Mouse (Mus musculus) embryonic facial prominence, embryonic 11.5 days (tissue): ENCODE measurements around the gene Trip13. TPM values are rescaled to one million over a fixed set of nuclear protein-coding genes. Genes with fewer than 3 reads are reported as not detected.

ENCODE experiments used
- ATAC-seq: fragments of 200-750 bp; cut with Nextera tagmentation; replicated peaks from 2 replicates; pipeline ENCODE4 v1.8.0; 2017; ENCODE audit warnings: low read depth; ENCODE audit not compliant: insufficient number of reproducible peaks, low FRiP score, low TSS enrichment
- DNase-seq: peaks from one replicate; pipeline ENCODE4 v3.0.0-alpha.2; 2015; ENCODE audit warnings: low spot score
- H3K27ac ChIP-seq: fragments of 300-500 bp; sonication (generic); replicated peaks from 2 replicates; pipeline ENCODE4 v1.5.1; 2014; ENCODE audit warnings: mild to moderate bottlenecking, low read depth, low read length, control low read depth
- H3K27me3 ChIP-seq: fragments of 300-500 bp; sonication (generic); 2 replicates; pipeline ENCODE4 v1.6.1; 2014; ENCODE audit warnings: mild to moderate bottlenecking, low read length, moderate library complexity, mixed read lengths; ENCODE audit not compliant: control insufficient read depth, insufficient read depth
- H3K36me3 ChIP-seq: fragments of 300-500 bp; sonication (generic); replicated peaks from 2 replicates; pipeline ENCODE4 v1.6.1; 2014; ENCODE audit warnings: low read depth, mild to moderate bottlenecking, low read length, moderate library complexity, mixed read lengths; ENCODE audit not compliant: control insufficient read depth, insufficient read depth
- H3K4me1 ChIP-seq: fragments of 300-500 bp; sonication (generic); 2 replicates; pipeline ENCODE4 v1.6.1; 2014; ENCODE audit warnings: low read length, mixed read lengths; ENCODE audit not compliant: control insufficient read depth, insufficient read depth
- H3K4me2 ChIP-seq: fragments of 300-500 bp; sonication (generic); 2 replicates; pipeline ENCODE4 v1.6.1; 2014; ENCODE audit warnings: low read depth, mild to moderate bottlenecking, control low read depth, low read length, moderate library complexity
- H3K4me3 ChIP-seq: fragments of 300-500 bp; sonication (generic); 2 replicates; pipeline ENCODE4 v1.5.1; 2014; ENCODE audit warnings: low read depth, low read length, control low read depth
- H3K9ac ChIP-seq: fragments of 300-500 bp; sonication (generic); replicated peaks from 2 replicates; pipeline ENCODE4 v1.6.1; 2014; ENCODE audit warnings: mild to moderate bottlenecking, control low read depth, low read length
- H3K9me3 ChIP-seq: fragments of 300-500 bp; sonication (generic); replicated peaks from 2 replicates; pipeline ENCODE4 v1.6.1; 2016; ENCODE audit warnings: mild to moderate bottlenecking, low read length, inconsistent platforms, mixed read lengths; ENCODE audit not compliant: control insufficient read depth
- WGBS: fragments of 180-500 bp; shearing (Covaris S2); extraction: QIAGEN DNeasy Blood & Tissue Kit; methylation state at CpG from one replicate; pipeline ENCODE4 v1.1.7; 2014; 5-methylcytosine and 5-hydroxymethylcytosine counted together
- polyA plus RNA-seq: library from polyadenylated mRNA; unstranded; fragments of >200 nt; fragmentation: Nextera tagmentation; extraction: Ambion mirVana; gene quantifications from 2 replicates; pipeline ENCODE4 v1.2.1, GENCODE M21; 2014

Gene Trip13
- 65.1 and 67.4 TPM in 2 replicates for polyA plus RNA-seq

DNA sequence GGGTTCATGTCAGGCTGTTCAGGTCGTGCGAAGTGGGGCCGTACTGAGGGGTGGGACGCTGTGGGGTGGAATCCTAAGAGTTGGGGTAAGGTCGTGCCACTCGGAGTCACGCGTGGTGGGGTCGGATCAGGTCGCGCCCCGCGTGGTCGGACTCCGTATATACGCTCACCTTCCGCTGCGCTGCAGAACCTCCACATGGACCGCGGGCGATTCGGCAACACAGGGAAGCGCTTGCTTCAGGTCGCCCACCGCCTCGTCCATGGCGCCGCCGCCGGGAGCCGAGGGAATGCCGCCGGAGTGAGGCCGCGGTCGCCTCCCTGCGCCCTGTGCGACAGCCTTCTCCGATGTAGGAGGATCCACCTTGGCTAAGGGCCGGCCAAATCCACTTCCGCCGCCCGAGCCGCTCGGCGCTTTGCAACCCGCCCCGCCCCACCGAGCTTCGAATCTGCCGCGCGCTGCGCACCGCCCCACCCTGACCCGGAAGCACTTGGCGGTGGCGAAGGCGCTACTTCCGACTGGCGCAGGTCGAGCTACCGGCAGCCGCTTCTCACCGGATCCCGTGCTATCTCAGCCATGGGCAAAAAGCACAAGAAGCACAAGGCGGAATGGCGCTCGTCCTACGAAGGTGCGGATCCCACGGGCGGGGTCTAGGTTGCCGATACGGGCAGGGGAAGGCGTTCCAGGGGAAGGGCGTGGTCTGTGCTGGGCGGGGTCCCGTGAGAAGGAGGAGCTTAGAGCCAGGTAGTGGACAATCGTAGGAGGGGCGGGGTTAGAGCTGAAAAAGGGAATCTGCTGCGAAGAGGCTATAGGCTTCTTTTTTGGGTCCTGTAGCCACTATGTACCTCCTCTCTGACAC, at the start of gene Trip13, which contains the start of gene Brd9:
Gene Trip13 (minus strand): TSS at position 464 of the 856 bp plus-strand sequence.
Gene Brd9 (plus strand): TSS at position 491 of the 856 bp plus-strand sequence.
- Histone ChIP-seq H3K4me1 (no peaks in the 10 kb centered on the region), H3K4me2 (peak within 1 kb of the TSS; percentile 70), H3K4me3 (peak within 1 kb of the TSS; percentile 75), H3K9ac (peak within 1 kb of the TSS; percentile 79), H3K27ac (peak within 1 kb of the TSS; percentile 70; the same call in 1 of the 2 replicates), H3K27me3 (no peaks in the 10 kb centered on the region), H3K36me3 (no peaks in the 10 kb centered on the region), H3K9me3 (no peaks in the 10 kb centered on the region)
- DNase-seq (peak; percentile 95), ATAC-seq (peak; percentile 95)
- WGBS: under 1% methylated on average over 76 of the region's 82 CpGs

GRCm38 (mm10) chr13:73976935-73977334, 39.4 kb upstream of the Trip13 start:
- Histone ChIP-seq H3K9ac (no peak overlapping the region), H3K4me3 (no peak overlapping the region), H3K36me3 (no peaks in the 10 kb centered on the region), H3K4me2 (no peak overlapping the region), H3K27me3 (no peaks in the 10 kb centered on the region), H3K9me3 (no peaks in the 10 kb centered on the region), H3K27ac (no peak overlapping the region), H3K4me1 (no peaks in the 10 kb centered on the region)
- ATAC-seq (no peak), DNase-seq (no peak)
- WGBS: 83% methylated on average over 5 of the region's 5 CpGs

GRCm38 (mm10) chr13:73974523-73974922, 36.9 kb upstream of the Trip13 start:
- no peak overlapping the region for H3K9ac ChIP-seq
- H3K9me3 ChIP-seq: no peaks in the 10 kb centered on the region
- H3K36me3 ChIP-seq: no peaks in the 10 kb centered on the region
- H3K27me3 ChIP-seq: no peaks in the 10 kb centered on the region
- no peak overlapping the region for H3K4me2 ChIP-seq
- no peaks in the 10 kb centered on the region for H3K4me1 ChIP-seq
- DNase-seq (no peak), ATAC-seq (no peak)
- H3K4me3 ChIP-seq: no peak overlapping the region
- WGBS: 92% methylated on average over 3 of the region's 3 CpGs
- no peak overlapping the region for H3K27ac ChIP-seq

DNA sequence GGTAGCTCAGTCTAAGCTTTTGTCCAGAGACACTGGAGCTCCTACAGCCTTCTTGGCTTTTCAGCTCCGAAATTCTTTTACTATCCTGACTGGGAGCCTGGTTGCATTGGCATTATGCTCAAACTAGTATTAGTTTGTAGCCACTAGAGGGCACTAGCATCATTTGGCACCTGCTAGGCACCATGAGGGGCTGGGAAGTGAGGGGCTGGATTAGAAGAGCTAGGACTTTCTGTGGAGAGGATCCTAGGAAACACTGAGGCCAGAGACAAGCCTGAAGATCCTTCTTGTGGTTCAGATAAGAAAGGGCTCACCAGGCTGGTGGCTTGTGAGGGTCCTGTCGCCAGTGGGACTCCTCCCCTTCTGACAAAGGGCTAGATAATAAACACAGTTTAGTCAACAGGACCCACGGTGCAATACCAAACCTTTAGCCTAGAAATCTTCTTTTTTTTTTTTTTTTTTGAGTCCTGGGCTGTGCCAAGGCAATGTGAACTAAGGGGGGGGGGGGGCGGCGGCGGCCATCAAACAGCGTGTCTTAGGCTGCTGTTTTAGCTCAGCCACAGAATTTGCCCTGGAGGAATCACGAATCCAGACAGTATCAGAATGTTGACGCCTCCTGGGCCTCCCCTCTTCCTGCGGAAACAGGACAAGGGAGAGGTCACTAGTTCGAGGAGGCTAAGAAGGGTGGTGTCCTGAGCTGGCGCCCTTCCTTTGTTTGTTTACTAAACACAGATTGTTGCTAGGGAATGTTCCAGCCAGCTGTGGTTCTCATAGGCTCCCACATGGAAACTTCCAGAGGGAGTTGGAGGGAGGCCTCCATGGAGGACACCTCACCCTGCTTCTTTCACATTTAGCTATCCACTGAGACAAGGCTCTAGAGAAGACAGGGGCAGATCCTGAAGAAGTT, 33.2 kb upstream of the Trip13 start:
- peak; percentile 88 for DNase-seq
- no peak overlapping the region for H3K27ac ChIP-seq
- peak; percentile 84 for ATAC-seq
- no peaks in the 10 kb centered on the region for H3K27me3 ChIP-seq
- H3K4me2 ChIP-seq: no peak overlapping the region
- WGBS: 23% methylated on average over 12 of the region's 12 CpGs
- H3K4me3 ChIP-seq: no peak overlapping the region
- H3K9me3 ChIP-seq: no peaks in the 10 kb centered on the region
- no peak overlapping the region for H3K9ac ChIP-seq
- H3K4me1 ChIP-seq: no peaks in the 10 kb centered on the region
- no peaks in the 10 kb centered on the region for H3K36me3 ChIP-seq

- H3K36me3 ChIP-seq: peaks cover 5% of the 10 kb centered on the region
- 90% methylated on average over 5 of the region's 5 CpGs for WGBS
- H3K4me3 ChIP-seq: no peak within 1 kb of the TSS
- ATAC-seq (no peak), DNase-seq (no peak)
- H3K4me2 ChIP-seq: no peak within 1 kb of the TSS
- H3K4me1 ChIP-seq: no peaks in the 10 kb centered on the region
- no peaks in the 10 kb centered on the region for H3K9me3 ChIP-seq
- H3K9ac ChIP-seq: no peak within 1 kb of the TSS
- H3K27ac ChIP-seq: no peak within 1 kb of the TSS
- H3K27me3 ChIP-seq: no peaks in the 10 kb centered on the region
Observed at GRCm38 (mm10) chr13:73963551-73963950, 26.0 kb upstream of the Trip13 start, which contains the start of gene Zdhhc11. Gene Zdhhc11 (plus strand): TSS chr13:73963851.

DNA sequence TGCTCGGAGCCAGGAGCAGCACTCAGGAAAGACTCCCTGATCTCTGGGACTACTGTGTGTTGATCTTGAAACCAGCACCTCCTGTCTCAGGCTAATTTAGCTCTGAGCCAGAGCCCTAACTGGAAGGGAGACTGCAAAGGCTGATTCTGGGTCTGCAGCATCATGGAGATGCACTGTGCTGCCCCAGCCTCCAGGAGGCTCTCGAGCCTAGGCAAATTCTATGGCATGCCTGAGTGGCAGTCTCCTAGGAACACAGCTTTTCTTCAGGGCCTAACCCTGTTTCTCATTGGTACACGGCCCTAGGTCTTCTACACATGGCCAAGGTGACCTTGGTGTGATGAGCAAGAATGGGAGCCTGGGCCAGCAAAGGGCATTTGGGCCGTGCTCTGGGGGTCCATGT, 23.6 kb upstream of the Trip13 start:
- Histone ChIP-seq H3K9ac (no peak overlapping the region), H3K27me3 (no peaks in the 10 kb centered on the region), H3K36me3 (peaks cover 9% of the 10 kb centered on the region), H3K27ac (no peak overlapping the region), H3K4me3 (no peak overlapping the region), H3K4me1 (no peaks in the 10 kb centered on the region), H3K9me3 (no peaks in the 10 kb centered on the region), H3K4me2 (no peak overlapping the region)
- ATAC-seq: no peak
- no peak for DNase-seq
- WGBS: 82% methylated on average over 4 of the region's 4 CpGs

- Histone ChIP-seq H3K9ac (no peak overlapping the region), H3K27ac (no peak overlapping the region), H3K4me1 (no peaks in the 10 kb centered on the region), H3K27me3 (no peaks in the 10 kb centered on the region), H3K36me3 (peaks cover 9% of the 10 kb centered on the region), H3K4me2 (no peak overlapping the region), H3K4me3 (no peak overlapping the region), H3K9me3 (no peaks in the 10 kb centered on the region)
- no peak for ATAC-seq
- WGBS: 94% methylated on average over 10 of the region's 10 CpGs
- no peak for DNase-seq
Observed at GRCm38 (mm10) chr13:73960117-73960652, 22.6 kb upstream of the Trip13 start.
